Mouse (Mus musculus) urinary bladder, adult 2 months (tissue): ENCODE measurements around the gene Gltp. TPM values are rescaled to one million over a fixed set of nuclear protein-coding genes. Genes with fewer than 3 reads are reported as not detected.

Experiments
- DNase-seq: peaks from one replicate; pipeline ENCODE4 v3.0.0; 2022; ENCODE audit warnings: low spot score
- polyA plus RNA-seq: library from polyadenylated mRNA; depleted of rRNA; stranded (reverse); fragments of >200 nt; gene quantifications from 2 replicates; pipeline ENCODE4 v1.2.3, GENCODE M21; 2012; rRNA removed

Gltp gene
- 172 and 192 TPM in 2 replicates for polyA plus RNA-seq

- DNase-seq: peak; percentile 88
Measured at GRCm38 (mm10) chr5:114690633-114691567, at the start of gene Gltp. Gltp (minus strand) TSS chr5:114690984.

GRCm38 (mm10) chr5:114738707-114739241 lies 48.0 kb upstream of the Gltp start:
- DNase-seq: no peak

GRCm38 (mm10) chr5:114737090-114737887 lies 46.5 kb upstream of the Gltp start:
- DNase-seq: no peak

- DNase-seq: no peak
Measured at GRCm38 (mm10) chr5:114733606-114734005, 42.8 kb upstream of the Gltp start.

GRCm38 (mm10) chr5:114731969-114732368 lies 41.2 kb upstream of the Gltp start:
- no peak for DNase-seq

GRCm38 (mm10) chr5:114731498-114731897 lies 40.7 kb upstream of the Gltp start:
- DNase-seq: no peak

- DNase-seq: no peak
Measured at GRCm38 (mm10) chr5:114730129-114730528, 39.3 kb upstream of the Gltp start.

GRCm38 (mm10) chr5:114728160-114728559 lies 37.4 kb upstream of the Gltp start:
- no peak for DNase-seq

- no peak for DNase-seq
Measured at GRCm38 (mm10) chr5:114722846-114723245, 32.1 kb upstream of the Gltp start.

GRCm38 (mm10) chr5:114721969-114722368 lies 31.2 kb upstream of the Gltp start:
- DNase-seq: no peak

- DNase-seq: no peak
Measured at GRCm38 (mm10) chr5:114720784-114721183, 30.0 kb upstream of the Gltp start.

GRCm38 (mm10) chr5:114719928-114720270 lies 29.1 kb upstream of the Gltp start:
- DNase-seq: no peak

GRCm38 (mm10) chr5:114719003-114719927 lies 28.5 kb upstream of the Gltp start:
- DNase-seq: no peak

- DNase-seq: no peak
Measured at GRCm38 (mm10) chr5:114718483-114718882, 27.7 kb upstream of the Gltp start.

- no peak for DNase-seq
Measured at GRCm38 (mm10) chr5:114717937-114718336, 27.2 kb upstream of the Gltp start.

GRCm38 (mm10) chr5:114717292-114717691 lies 26.5 kb upstream of the Gltp start:
- DNase-seq: no peak

GRCm38 (mm10) chr5:114714551-114714950 lies 23.8 kb upstream of the Gltp start:
- no peak for DNase-seq

GRCm38 (mm10) chr5:114709357-114709756 lies 18.6 kb upstream of the Gltp start:
- DNase-seq: no peak

- no peak for DNase-seq
Measured at GRCm38 (mm10) chr5:114708491-114708890, 17.7 kb upstream of the Gltp start.

- peak; percentile 94 for DNase-seq
Measured at GRCm38 (mm10) chr5:114707265-114708068, 16.7 kb upstream of the Gltp start, which contains the start of gene Tchp. Tchp (plus strand) TSS chr5:114707760.
